Mouse (Mus musculus) right cerebral cortex, postnatal 10 days (tissue): ENCODE measurements around the gene Ddx18.

ENCODE experiments used
- DNase-seq, 2 experiments: peaks; one replicate each; pipeline ENCODE4 v3.0.0; 2021; ENCODE audit warnings: low spot score in 2 of 2

Ddx18 gene

GRCm38 (mm10) chr1:121527600-121528398 is 40.0 kb downstream of the Ddx18 start:
- no peak for DNase-seq

- DNase-seq, result peak; percentile 44 to 46
Measured at GRCm38 (mm10) chr1:121527061-121527460, 40.7 kb downstream of the Ddx18 start.

- DNase-seq, result no peak
Measured at GRCm38 (mm10) chr1:121518609-121519008, 49.2 kb downstream of the Ddx18 start.

DNA sequence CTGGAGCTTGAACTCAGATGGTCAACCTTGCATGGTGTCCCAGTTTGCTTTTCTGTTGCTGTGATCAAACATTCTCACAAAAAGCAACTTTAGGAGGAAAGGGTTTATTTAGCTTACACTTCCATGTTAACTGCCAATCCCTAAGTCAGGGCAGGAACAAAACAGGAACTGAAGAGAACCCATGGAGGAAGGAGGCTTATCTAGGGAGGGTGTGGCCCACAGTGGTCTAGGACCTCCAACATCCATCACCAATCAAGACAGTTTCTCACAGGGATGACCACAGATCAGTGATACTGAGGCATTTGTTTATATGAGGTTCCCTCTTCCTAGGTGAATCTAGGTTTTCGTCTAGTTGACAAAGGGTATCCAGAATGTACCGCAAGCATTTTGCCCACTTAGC is 55.8 kb downstream of the Ddx18 start:
- no peak for DNase-seq

- no peak for DNase-seq
Measured at GRCm38 (mm10) chr1:121511186-121511585, 56.6 kb downstream of the Ddx18 start.

DNA sequence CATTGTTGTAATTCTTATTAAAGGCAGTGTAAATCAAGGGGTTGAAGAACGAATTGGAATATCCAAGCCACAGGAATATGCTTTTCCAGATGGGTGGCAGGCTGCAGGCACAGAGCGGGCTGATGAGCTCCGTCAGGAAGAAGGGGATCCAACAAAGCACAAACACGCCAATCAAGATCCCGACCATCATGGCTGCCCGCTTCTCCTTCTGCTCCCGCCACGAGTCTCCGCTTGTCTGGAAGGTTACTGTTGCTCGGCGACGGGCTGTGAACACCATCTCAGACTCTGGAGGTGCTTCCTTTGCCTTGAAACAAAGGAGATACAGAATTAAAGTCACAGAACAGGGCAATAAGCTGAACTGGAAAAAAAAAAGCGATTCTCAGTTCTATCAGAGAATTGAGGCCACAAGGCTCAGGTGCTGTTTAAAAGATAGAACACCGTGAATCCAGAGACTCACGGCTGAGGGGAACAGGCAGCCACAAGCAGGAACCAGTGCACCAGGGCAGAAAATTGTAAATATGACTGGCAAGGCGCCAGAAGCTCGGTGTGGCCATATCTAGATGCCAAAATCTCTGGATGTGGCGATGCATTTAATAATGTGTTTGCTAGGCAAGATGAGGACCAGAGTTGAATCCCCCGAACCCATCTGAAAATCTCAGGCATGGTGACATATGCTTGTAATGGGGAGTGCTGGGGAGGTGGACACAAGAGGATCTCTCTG is 57.2 kb downstream of the Ddx18 start:
- no peak for DNase-seq

DNA sequence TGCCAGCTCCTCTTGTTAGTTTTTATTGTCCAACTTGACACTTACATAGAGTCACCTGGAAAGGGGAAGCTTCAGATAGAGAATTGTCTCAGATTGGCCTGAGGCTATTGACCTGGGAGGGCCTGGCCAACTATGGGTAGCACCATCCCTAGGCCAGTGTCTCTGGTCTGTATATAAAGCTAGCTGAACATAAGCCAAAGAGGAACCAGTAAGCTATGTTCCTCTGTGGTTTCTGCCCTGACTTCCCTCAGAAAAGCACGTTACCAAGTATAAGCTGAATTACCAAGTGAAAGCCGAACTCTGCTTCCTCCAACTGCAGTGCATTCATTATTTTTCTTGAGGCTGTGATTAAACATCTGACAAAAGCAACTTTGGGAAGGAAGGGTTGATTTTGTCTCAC is 59.1 kb downstream of the Ddx18 start:
- no peak for DNase-seq
